Mouse (Mus musculus) heart, embryonic 12.5 days (tissue): Measurements from ENCODE around the gene Usp45. TPM values are rescaled to one million over a fixed set of nuclear protein-coding genes. Genes with fewer than 3 reads are reported as not detected.
"Not testable (repeated sequence)": the region's sequence is repeated elsewhere in the genome, so short reads cannot be mapped to it uniquely, and the experiment has no call there.

ENCODE experiments used
- ATAC-seq: fragments of 200-750 bp; cut with Nextera tagmentation; 2 replicates; pipeline ENCODE4 v1.8.0; 2017; ENCODE audit warnings: moderate TSS enrichment, moderate library complexity; ENCODE audit not compliant: insufficient number of reproducible peaks, low FRiP score
- H3K27ac ChIP-seq: fragments of 300-500 bp; sonication (generic); 2 replicates; pipeline ENCODE4 v1.5.1; 2016; ENCODE audit warnings: mild to moderate bottlenecking, moderate library complexity; ENCODE audit not compliant: poor library complexity, severe bottlenecking
- H3K27me3 ChIP-seq: fragments of 300-500 bp; sonication (generic); replicated peaks from 2 replicates; pipeline ENCODE4 v1.6.1; 2016; ENCODE audit warnings: mild to moderate bottlenecking, moderate library complexity
- H3K36me3 ChIP-seq: fragments of 300-500 bp; sonication (generic); 2 replicates; pipeline ENCODE4 v1.6.1; 2016; ENCODE audit warnings: mild to moderate bottlenecking, moderate library complexity
- H3K4me1 ChIP-seq: fragments of 300-500 bp; sonication (generic); replicated peaks from 2 replicates; pipeline ENCODE4 v1.6.1; 2016; ENCODE audit warnings: mild to moderate bottlenecking
- H3K4me2 ChIP-seq: fragments of 300-500 bp; sonication (generic); 2 replicates; pipeline ENCODE4 v1.6.1; 2016; ENCODE audit warnings: mild to moderate bottlenecking, moderate library complexity
- H3K4me3 ChIP-seq: fragments of 300-500 bp; sonication (generic); 2 replicates; pipeline ENCODE4 v1.5.1; 2016; ENCODE audit warnings: mild to moderate bottlenecking
- H3K9ac ChIP-seq: fragments of 300-500 bp; sonication (generic); 2 replicates; pipeline ENCODE4 v1.6.1; 2016; ENCODE audit warnings: mild to moderate bottlenecking, moderate library complexity
- H3K9me3 ChIP-seq: fragments of 300-500 bp; sonication (generic); replicated peaks from 2 replicates; pipeline ENCODE4 v1.6.1; 2016; ENCODE audit warnings: mild to moderate bottlenecking, moderate library complexity
- WGBS: fragments of 180-500 bp; shearing (Covaris S2); methylation state at CpG from one replicate; pipeline ENCODE4 v1.1.7; 2016; 5-methylcytosine and 5-hydroxymethylcytosine counted together
- polyA plus RNA-seq: library from polyadenylated mRNA; unstranded; fragments of >200 nt; fragmentation: Nextera tagmentation; extraction: Ambion mirVana; gene quantifications from 2 replicates; pipeline ENCODE4 v1.2.1, GENCODE M21; 2016

Gene Usp45
- 10.1 and 10.4 TPM in 2 replicates for polyA plus RNA-seq

GRCm38 (mm10) chr4:21766863-21767304 lies at the start of gene Usp45, which contains the start of gene Tstd3:
Usp45 (plus strand) TSS chr4:21767156.
Tstd3 (minus strand) TSS chr4:21767212.
- 0 out of 2 replicates have a peak within 1 kb of the TSS, but pooled peaks have one; percentile 24 for H3K27ac ChIP-seq
- ATAC-seq: peak; percentile 89
- H3K9ac ChIP-seq: peak within 1 kb of the TSS; percentile 77
- H3K9me3 ChIP-seq: no peaks in the 10 kb centered on the region
- 2% methylated on average over 17 of the region's 17 CpGs for WGBS
- H3K27me3 ChIP-seq: no peaks in the 10 kb centered on the region
- no peaks in the 10 kb centered on the region for H3K4me1 ChIP-seq
- H3K36me3 ChIP-seq: 0 out of 2 replicates have a peak, but pooled peaks cover 2% of the 10 kb centered on the region
- H3K4me3 ChIP-seq: peak within 1 kb of the TSS; percentile 80
- H3K4me2 ChIP-seq: peak within 1 kb of the TSS; percentile 84

- H3K4me3 ChIP-seq: no peak overlapping the region
- 60% methylated on average over 7 of the region's 7 CpGs for WGBS
- no peaks in the 10 kb centered on the region for H3K4me1 ChIP-seq
- H3K4me2 ChIP-seq: no peak overlapping the region
- ATAC-seq: no peak
- H3K27ac ChIP-seq: no peak overlapping the region
- H3K9ac ChIP-seq: no peak overlapping the region
- H3K9me3 ChIP-seq: no peaks in the 10 kb centered on the region
- 0 out of 2 replicates have a peak, but pooled peaks cover 6% of the 10 kb centered on the region for H3K27me3 ChIP-seq
- no peaks in the 10 kb centered on the region for H3K36me3 ChIP-seq
Measured at GRCm38 (mm10) chr4:21722752-21723334, 44.1 kb upstream of the Usp45 start.

GRCm38 (mm10) chr4:21726912-21727614 lies 39.9 kb upstream of the Usp45 start:
- Histone ChIP-seq H3K4me3 (peak overlapping the region; percentile 83), H3K36me3 (no peaks in the 10 kb centered on the region), H3K27ac (peak overlapping the region; percentile 80), H3K9ac (peak overlapping the region; percentile 81), H3K27me3 (no peaks in the 10 kb centered on the region), H3K4me2 (peak overlapping the region; percentile 77), H3K4me1 (peaks cover 3% of the 10 kb centered on the region), H3K9me3 (no peaks in the 10 kb centered on the region)
- peak; percentile 65 for ATAC-seq
- under 1% methylated on average over 22 of the region's 22 CpGs for WGBS

GRCm38 (mm10) chr4:21727615-21728165 lies 39.3 kb upstream of the Usp45 start, which contains the start of gene Ccnc:
Ccnc (plus strand) TSS chr4:21727701.
- H3K36me3 ChIP-seq: peaks cover under 1% of the 10 kb centered on the region
- under 1% methylated on average over 37 of the region's 37 CpGs for WGBS
- ATAC-seq: peak; percentile 97

GRCm38 (mm10) chr4:21739169-21739568 lies 27.8 kb upstream of the Usp45 start:
- no peak for ATAC-seq
- Histone ChIP-seq H3K4me2 (no peak overlapping the region), H3K4me1 (no peaks in the 10 kb centered on the region), H3K9ac (no peak overlapping the region), H3K27me3 (no peaks in the 10 kb centered on the region), H3K4me3 (no peak overlapping the region), H3K36me3 (peaks cover 20% of the 10 kb centered on the region), H3K9me3 (no peaks in the 10 kb centered on the region), H3K27ac (no peak overlapping the region)
- WGBS: 89% methylated on average over 4 of the region's 4 CpGs

More at GRCm38 (mm10) chr4:21727615-21728165, 39.3 kb upstream of the Usp45 start, which contains the start of gene Ccnc:
- H3K9ac ChIP-seq: peak within 1 kb of the TSS; percentile 81
- H3K27me3 ChIP-seq: no peaks in the 10 kb centered on the region
- H3K27ac ChIP-seq: peak within 1 kb of the TSS; percentile 80
- H3K4me2 ChIP-seq: peak within 1 kb of the TSS; percentile 77
- no peaks in the 10 kb centered on the region for H3K9me3 ChIP-seq
- H3K4me3 ChIP-seq: peak within 1 kb of the TSS; percentile 83
- H3K4me1 ChIP-seq: peaks cover 3% of the 10 kb centered on the region

- not testable (repeated sequence) for H3K9ac ChIP-seq, ATAC-seq, H3K4me2 ChIP-seq, H3K27ac ChIP-seq, H3K27me3 ChIP-seq, H3K9me3 ChIP-seq, H3K4me1 ChIP-seq, H3K4me3 ChIP-seq
- H3K36me3 ChIP-seq: peaks cover 27% of the 10 kb centered on the region
- WGBS: 93% methylated on average over 8 of the region's 8 CpGs
Measured at GRCm38 (mm10) chr4:21744142-21744541, 22.8 kb upstream of the Usp45 start.

GRCm38 (mm10) chr4:21745723-21746122 lies 21.2 kb upstream of the Usp45 start:
- 74% methylated on average over 5 of the region's 5 CpGs for WGBS
- Histone ChIP-seq H3K4me2 (no peak overlapping the region), H3K27ac (no peak overlapping the region), H3K27me3 (no peaks in the 10 kb centered on the region), H3K4me1 (no peaks in the 10 kb centered on the region), H3K4me3 (no peak overlapping the region), H3K9me3 (no peaks in the 10 kb centered on the region), H3K9ac (no peak overlapping the region), H3K36me3 (peaks cover 24% of the 10 kb centered on the region)
- ATAC-seq: no peak

- ATAC-seq: no peak
- H3K9me3 ChIP-seq: no peaks in the 10 kb centered on the region
- H3K4me2 ChIP-seq: no peak overlapping the region
- no peaks in the 10 kb centered on the region for H3K4me1 ChIP-seq
- H3K4me3 ChIP-seq: no peak overlapping the region
- WGBS: 68% methylated on average over 4 of the region's 4 CpGs
- H3K27ac ChIP-seq: no peak overlapping the region
- H3K27me3 ChIP-seq: no peaks in the 10 kb centered on the region
- H3K9ac ChIP-seq: no peak overlapping the region
- peaks cover 20% of the 10 kb centered on the region for H3K36me3 ChIP-seq
Measured at GRCm38 (mm10) chr4:21755123-21755789, 11.7 kb upstream of the Usp45 start.

GRCm38 (mm10) chr4:21758860-21759259 lies 8.1 kb upstream of the Usp45 start:
- 53% methylated on average over 1 of the region's 1 CpGs for WGBS

GRCm38 (mm10) chr4:21761416-21762160 lies 5.4 kb upstream of the Usp45 start:
- H3K4me2 ChIP-seq: no peak overlapping the region
- ATAC-seq: no peak
- H3K36me3 ChIP-seq: peaks cover 19% of the 10 kb centered on the region
- no peaks in the 10 kb centered on the region for H3K27me3 ChIP-seq
- no peaks in the 10 kb centered on the region for H3K9me3 ChIP-seq
- H3K27ac ChIP-seq: no peak overlapping the region
- WGBS: 76% methylated on average over 9 of the region's 9 CpGs
- H3K4me1 ChIP-seq: peaks cover 4% of the 10 kb centered on the region
- no peak overlapping the region for H3K9ac ChIP-seq
- H3K4me3 ChIP-seq: no peak overlapping the region

More at GRCm38 (mm10) chr4:21758860-21759259, 8.1 kb upstream of the Usp45 start:
- no peaks in the 10 kb centered on the region for H3K27me3 ChIP-seq
- H3K27ac ChIP-seq: no peak overlapping the region
- no peak overlapping the region for H3K4me2 ChIP-seq
- no peak overlapping the region for H3K9ac ChIP-seq
- H3K9me3 ChIP-seq: no peaks in the 10 kb centered on the region
- peaks cover 19% of the 10 kb centered on the region for H3K36me3 ChIP-seq
- H3K4me1 ChIP-seq: peaks cover 4% of the 10 kb centered on the region
- no peak for ATAC-seq
- H3K4me3 ChIP-seq: no peak overlapping the region
